Mouse (Mus musculus): Measurements from ENCODE around the gene Nxnl2. TPM values are rescaled to one million over a fixed set of nuclear protein-coding genes. Genes with fewer than 3 reads are reported as not detected.
"Not testable (repeated sequence)": the region's sequence is repeated elsewhere in the genome, so short reads cannot be mapped to it uniquely, and the experiment has no call there.

Nxnl2 gene
- polyA plus RNA-seq, 2 experiments = 5.2 to 7.6 TPM

DNA sequence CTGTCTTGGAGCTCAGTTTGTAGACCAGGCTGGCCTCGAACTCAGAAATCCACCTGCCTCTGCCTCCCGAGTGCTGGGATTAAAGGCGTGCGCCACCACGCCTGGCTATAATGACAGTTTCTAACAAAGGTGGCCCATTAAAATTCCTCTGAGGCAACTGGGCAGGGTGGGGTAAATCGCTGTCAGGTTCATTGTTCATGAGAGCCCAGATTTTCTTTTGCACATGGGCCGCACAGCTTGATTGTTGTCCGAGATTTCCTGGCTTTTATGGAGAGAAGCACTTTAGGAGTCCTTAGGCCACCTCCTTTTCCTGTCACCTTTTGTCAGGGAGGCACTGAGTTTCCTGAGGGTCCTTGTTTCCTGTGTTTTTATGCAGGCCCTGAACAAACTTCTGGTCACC lies 32.6 kb downstream of the Nxnl2 start:
- Histone ChIP-seq H3K27ac (replicated peaks; ENCODE audit: low read depth, low read length) (no peak overlapping the region), H3K4me1 (ENCODE audit: control insufficient read depth, insufficient read depth, low read length) (peaks cover 2% of the 10 kb centered on the region), H3K9me3 (ENCODE audit: control insufficient read depth, low read length) (0 out of 2 replicates have a peak, but pooled peaks cover 3% of the 10 kb centered on the region), H3K36me3 (ENCODE audit: control insufficient read depth, insufficient read depth, low read length) (no peaks in the 10 kb centered on the region), H3K9ac (ENCODE audit: low read depth, low read length, severe bottlenecking) (no peak overlapping the region), H3K27me3 (ENCODE audit: control insufficient read depth, insufficient read depth, low read length) (no peaks in the 10 kb centered on the region), H3K4me2 (replicated peaks; ENCODE audit: low read depth, low read length, severe bottlenecking) (no peak overlapping the region), H3K4me3 (replicated peaks; ENCODE audit: low read length) (no peak overlapping the region)
- WGBS = 87% methylated on average over 8 of the region's 8 CpGs
- DNase-seq (ENCODE audit: low spot score) (no peak), ATAC-seq (ENCODE audit: low FRiP score, low read depth) (no peak)
- no peak for TF ChIP-seq POLR2A (IDR thresholded peaks at IDR 0.05; ENCODE audit: borderline replicate concordance, extremely low read depth, insufficient read depth, insufficient read length)

DNA sequence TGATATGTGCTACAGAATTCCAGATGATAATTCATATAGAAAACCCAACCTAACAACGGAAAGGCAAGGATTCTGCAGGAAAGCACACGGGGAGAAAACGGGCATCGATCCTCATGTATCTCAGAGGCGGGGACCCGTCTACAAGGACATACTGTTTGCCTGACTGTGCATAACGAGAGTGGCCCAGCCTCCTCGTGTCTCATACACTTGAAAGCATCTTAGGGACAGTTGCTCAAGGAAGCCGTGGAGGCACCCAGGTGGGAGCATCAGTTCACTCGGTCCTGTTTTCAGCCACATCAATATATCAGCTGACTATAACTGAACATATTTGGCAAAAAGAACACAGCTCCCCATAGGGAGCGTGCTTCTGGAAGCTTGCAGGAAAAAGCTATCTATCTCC lies 33.3 kb downstream of the Nxnl2 start:
- H3K27me3 ChIP-seq (ENCODE audit: control insufficient read depth, insufficient read depth, low read length); DNase-seq (ENCODE audit: low spot score); H3K36me3 ChIP-seq (ENCODE audit: control insufficient read depth, insufficient read depth, low read length); H3K4me2 ChIP-seq (replicated peaks; ENCODE audit: low read depth, low read length, severe bottlenecking); H3K4me1 ChIP-seq (ENCODE audit: control insufficient read depth, insufficient read depth, low read length); H3K27ac ChIP-seq (replicated peaks; ENCODE audit: low read depth, low read length); H3K4me3 ChIP-seq (replicated peaks; ENCODE audit: low read length); ATAC-seq (ENCODE audit: low FRiP score, low read depth); H3K9ac ChIP-seq (ENCODE audit: low read depth, low read length, severe bottlenecking); H3K9me3 ChIP-seq (ENCODE audit: control insufficient read depth, low read length): not testable (repeated sequence)
- 87% methylated on average over 11 of the region's 11 CpGs for WGBS

DNA sequence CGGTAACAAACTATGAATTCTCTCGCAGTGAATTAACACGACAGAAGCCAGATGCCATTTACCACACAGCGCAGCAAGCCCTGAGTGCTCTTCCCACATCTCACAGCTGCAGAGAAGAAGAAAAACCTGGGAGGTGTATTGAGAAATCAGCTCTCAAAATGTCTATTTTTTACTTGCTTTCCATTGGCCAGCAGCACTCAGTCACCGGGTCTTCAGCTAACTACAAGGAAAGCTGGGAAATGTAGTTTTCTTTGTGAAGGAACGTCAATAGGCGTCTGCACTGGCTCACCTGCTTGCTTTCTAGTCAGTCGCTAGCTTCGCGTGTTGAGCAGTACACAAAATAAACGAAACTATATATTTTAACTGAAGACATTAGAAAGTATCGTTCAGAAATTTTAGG lies 37.1 kb downstream of the Nxnl2 start:
- ATAC-seq (ENCODE audit: low FRiP score, low read depth) (0 out of 2 replicates have a peak, but pooled peaks have one; percentile 42), DNase-seq (ENCODE audit: low spot score) (no peak)
- H3K36me3 ChIP-seq (ENCODE audit: control insufficient read depth, insufficient read depth, low read length) = no peaks in the 10 kb centered on the region
- H3K4me3 ChIP-seq (replicated peaks; ENCODE audit: low read length) = no peak overlapping the region
- H3K9me3 ChIP-seq (ENCODE audit: control insufficient read depth, low read length) = no peaks in the 10 kb centered on the region
- TF ChIP-seq POLR2A (IDR thresholded peaks at IDR 0.05; ENCODE audit: borderline replicate concordance, extremely low read depth, insufficient read depth, insufficient read length) = no peak
- H3K9ac ChIP-seq (ENCODE audit: low read depth, low read length, severe bottlenecking) = no peak overlapping the region
- H3K27me3 ChIP-seq (ENCODE audit: control insufficient read depth, insufficient read depth, low read length) = no peaks in the 10 kb centered on the region
- no peak overlapping the region for H3K27ac ChIP-seq (replicated peaks; ENCODE audit: low read depth, low read length)
- WGBS = 64% methylated on average over 12 of the region's 12 CpGs
- peaks cover 7% of the 10 kb centered on the region for H3K4me1 ChIP-seq (ENCODE audit: control insufficient read depth, insufficient read depth, low read length)
- H3K4me2 ChIP-seq (replicated peaks; ENCODE audit: low read depth, low read length, severe bottlenecking) = no peak overlapping the region

DNA sequence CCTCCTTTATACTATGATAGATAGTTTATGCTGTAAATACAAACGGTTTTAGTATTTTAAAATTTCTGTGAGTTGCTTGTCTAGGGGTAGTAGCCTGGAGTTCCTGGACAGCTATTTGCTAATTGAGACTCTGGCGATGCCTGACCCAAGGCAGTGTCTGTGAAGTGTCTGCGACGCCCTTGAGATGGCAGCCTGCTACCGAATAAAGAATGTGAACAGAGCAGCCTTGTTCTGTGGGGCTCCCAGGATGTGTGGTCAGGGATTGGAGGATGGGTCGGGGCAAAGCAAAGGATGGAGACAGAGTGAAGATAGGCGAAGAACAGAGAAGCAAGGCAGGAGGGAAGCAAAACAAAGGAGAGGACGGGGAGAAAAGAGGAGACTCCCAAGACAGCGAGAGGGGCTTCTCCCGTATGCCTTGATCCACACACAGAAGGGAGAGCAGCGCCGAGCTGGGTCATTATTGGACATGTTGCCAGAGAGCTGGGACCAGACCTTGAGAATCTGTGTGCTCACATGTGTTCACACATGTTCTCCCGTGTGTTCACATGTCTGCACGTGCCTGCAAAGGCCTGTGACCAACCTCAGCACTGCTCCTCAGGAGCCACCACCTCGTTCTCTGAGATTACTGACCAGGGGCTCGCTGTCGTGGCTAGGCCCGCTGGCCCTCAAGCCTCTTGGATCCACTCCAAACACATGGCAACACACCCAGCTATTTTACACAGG lies 37.7 kb downstream of the Nxnl2 start:
- Histone ChIP-seq H3K27me3 (ENCODE audit: control insufficient read depth, insufficient read depth, low read length) (no peaks in the 10 kb centered on the region), H3K4me2 (replicated peaks; ENCODE audit: low read depth, low read length, severe bottlenecking) (no peak overlapping the region), H3K36me3 (ENCODE audit: control insufficient read depth, insufficient read depth, low read length) (no peaks in the 10 kb centered on the region), H3K4me3 (replicated peaks; ENCODE audit: low read length) (no peak overlapping the region), H3K27ac (replicated peaks; ENCODE audit: low read depth, low read length) (no peak overlapping the region), H3K4me1 (ENCODE audit: control insufficient read depth, insufficient read depth, low read length) (peaks cover 7% of the 10 kb centered on the region), H3K9me3 (ENCODE audit: control insufficient read depth, low read length) (no peaks in the 10 kb centered on the region), H3K9ac (ENCODE audit: low read depth, low read length, severe bottlenecking) (no peak overlapping the region)
- WGBS = 57% methylated on average over 18 of the region's 18 CpGs
- no peak for TF ChIP-seq POLR2A (IDR thresholded peaks at IDR 0.05; ENCODE audit: borderline replicate concordance, extremely low read depth, insufficient read depth, insufficient read length)
- DNase-seq (ENCODE audit: low spot score) (no peak), ATAC-seq (ENCODE audit: low FRiP score, low read depth) (no peak)

DNA sequence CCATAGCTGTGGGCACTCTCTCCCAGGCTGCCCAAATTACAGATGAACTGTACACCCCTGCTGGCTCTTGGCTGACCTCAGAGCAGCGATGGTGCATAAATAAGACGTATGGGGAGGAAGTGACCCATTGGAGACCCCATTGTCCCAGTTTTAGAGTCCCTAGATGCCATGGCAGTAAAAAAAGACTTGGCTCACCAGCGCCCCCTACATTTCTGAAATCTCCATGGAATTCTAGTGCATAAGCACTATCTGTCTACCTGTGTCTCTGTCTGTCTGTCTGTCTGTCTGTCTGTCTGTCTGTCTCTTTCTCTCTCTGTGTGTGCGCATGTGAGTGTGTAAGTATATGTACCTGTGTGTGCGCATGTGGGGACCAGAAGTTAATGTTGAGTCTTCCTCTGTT lies 39.8 kb downstream of the Nxnl2 start:
- H3K9ac ChIP-seq (ENCODE audit: low read depth, low read length, severe bottlenecking) = no peak overlapping the region
- H3K27ac ChIP-seq (replicated peaks; ENCODE audit: low read depth, low read length) = no peak overlapping the region
- no peak for TF ChIP-seq POLR2A (IDR thresholded peaks at IDR 0.05; ENCODE audit: borderline replicate concordance, extremely low read depth, insufficient read depth, insufficient read length)
- H3K27me3 ChIP-seq (ENCODE audit: control insufficient read depth, insufficient read depth, low read length) = no peaks in the 10 kb centered on the region
- DNase-seq (ENCODE audit: low spot score) = no peak
- peaks cover 9% of the 10 kb centered on the region for H3K4me1 ChIP-seq (ENCODE audit: control insufficient read depth, insufficient read depth, low read length)
- 77% methylated on average over 5 of the region's 5 CpGs for whole genome bisulfite sequencing
- H3K36me3 ChIP-seq (ENCODE audit: control insufficient read depth, insufficient read depth, low read length) = no peaks in the 10 kb centered on the region
- no peaks in the 10 kb centered on the region for H3K9me3 ChIP-seq (ENCODE audit: control insufficient read depth, low read length)
- no peak for ATAC-seq (ENCODE audit: low FRiP score, low read depth)
- no peak overlapping the region for H3K4me3 ChIP-seq (replicated peaks; ENCODE audit: low read length)
- H3K4me2 ChIP-seq (replicated peaks; ENCODE audit: low read depth, low read length, severe bottlenecking) = no peak overlapping the region
